Mouse (Mus musculus) myocyte (in vitro differentiated cells): ENCODE measurements around the gene Olfr1378.

ENCODE experiments used
- MAX ChIP-seq: IDR thresholded peaks from one replicate; pipeline ENCODE4 v1.6.1; 2011; ENCODE audit warnings: low read depth, mild to moderate bottlenecking, control low read depth
- POLR2A ChIP-seq: IDR thresholded peaks from one replicate; pipeline ENCODE4 v1.6.1; 2011; ENCODE audit warnings: low read depth, mild to moderate bottlenecking, control low read depth, moderate library complexity; ENCODE audit not compliant: insufficient read length

GRCm38 (mm10) chr11:50952290-50952689 is 14.0 kb upstream of the Olfr1378 start:
- no peak for TF ChIP-seq POLR2A
- TF ChIP-seq MAX = no peak
